Mouse (Mus musculus) brown adipose tissue, adult 24 weeks (tissue): Measurements from ENCODE around the gene Vps8. TPM values are rescaled to one million over a fixed set of nuclear protein-coding genes. Genes with fewer than 3 reads are reported as not detected.

Experiments used
- H3K27ac ChIP-seq: fragments of 200-500 bp; replicated peaks from 2 replicates; pipeline ENCODE4 v1.5.1; 2012; ENCODE audit warnings: low read depth, mild to moderate bottlenecking, low read length
- H3K4me1 ChIP-seq: fragments of 200-500 bp; 2 replicates; pipeline ENCODE4 v1.6.1; 2012; ENCODE audit warnings: low read length, mixed read lengths; ENCODE audit not compliant: control insufficient read depth, insufficient read depth, insufficient read length
- H3K4me3 ChIP-seq: fragments of 200-500 bp; 2 replicates; pipeline ENCODE4 v1.5.1; 2012; ENCODE audit warnings: low read depth, mild to moderate bottlenecking, low read length, moderate library complexity; ENCODE audit not compliant: insufficient read depth
- polyA plus RNA-seq: library from polyadenylated mRNA; stranded (reverse); fragments of >200 nt; gene quantifications from 2 replicates; pipeline ENCODE4 v1.2.4, GENCODE M21; 2012; ENCODE audit not compliant: missing spikeins, insufficient read depth, insufficient read length

Vps8 gene
- polyA plus RNA-seq, 1 experiment = 17.8 TPM

DNA sequence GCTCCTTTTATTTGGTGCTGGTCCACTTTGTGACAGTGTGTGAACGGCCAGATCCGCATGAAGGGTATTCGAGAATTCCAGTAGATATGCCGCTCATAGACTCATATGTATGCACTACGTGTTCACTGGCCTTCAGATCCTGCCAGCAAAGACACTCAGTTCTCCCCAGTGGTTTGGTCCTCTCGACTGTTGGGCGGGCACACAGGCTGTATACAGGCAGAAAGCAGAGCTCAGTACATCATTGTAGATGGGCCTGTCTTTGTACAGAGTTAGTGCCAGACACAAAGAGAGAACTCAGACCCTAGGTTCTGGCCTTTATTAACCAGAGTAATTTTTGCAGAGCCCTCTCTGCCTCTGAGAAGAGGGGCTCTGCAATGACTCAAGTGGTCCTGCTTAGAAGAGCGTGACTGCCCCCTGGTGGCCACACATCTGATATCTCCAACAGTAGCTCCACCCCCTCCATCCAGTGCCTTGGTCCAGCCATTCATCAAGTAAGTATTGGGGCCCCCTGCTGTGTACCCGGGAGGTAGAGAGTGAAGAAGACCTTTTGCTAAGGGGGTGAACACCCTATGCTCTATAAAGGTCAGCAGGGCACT is 30.3 kb upstream of the Vps8 start:
- Histone ChIP-seq H3K4me1 (peaks cover 2% of the 10 kb centered on the region; the same call in 1 of the 2 replicates), H3K4me3 (no peak overlapping the region), H3K27ac (no peak overlapping the region)

GRCm38 (mm10) chr16:21395546-21395945 is 27.4 kb upstream of the Vps8 start:
- Histone ChIP-seq H3K4me1 (peaks cover 2% of the 10 kb centered on the region; the same call in 1 of the 2 replicates), H3K4me3 (no peak overlapping the region), H3K27ac (no peak overlapping the region)

DNA sequence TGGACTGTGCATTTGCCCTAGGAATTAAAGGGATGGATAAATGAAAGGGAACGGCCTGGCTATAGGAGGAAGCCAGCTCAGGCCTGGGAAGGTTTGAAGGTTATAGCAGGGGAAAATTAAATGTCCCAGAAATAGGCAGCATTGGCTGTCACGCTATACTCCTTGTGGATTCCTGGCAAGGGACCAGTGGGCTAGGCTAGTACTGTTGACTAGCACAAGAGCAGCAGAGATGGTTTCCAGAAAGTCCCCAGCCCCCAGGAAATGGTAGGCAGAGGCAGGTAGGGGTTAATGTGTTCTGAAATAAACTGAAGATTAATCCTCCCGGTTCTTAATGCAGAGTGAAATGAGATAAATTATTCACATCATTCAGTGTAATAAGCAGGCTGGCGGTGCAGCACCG is 25.2 kb upstream of the Vps8 start:
- no peak overlapping the region for H3K27ac ChIP-seq

GRCm38 (mm10) chr16:21398345-21399051 is 24.4 kb upstream of the Vps8 start:
- no peak overlapping the region for H3K27ac ChIP-seq
- H3K4me3 ChIP-seq = no peak overlapping the region
- H3K4me1 ChIP-seq = peaks cover 2% of the 10 kb centered on the region

More for the DNA sequence above, 25.2 kb upstream of the Vps8 start:
- peaks cover 2% of the 10 kb centered on the region for H3K4me1 ChIP-seq
- no peak overlapping the region for H3K4me3 ChIP-seq

- no peak overlapping the region for H3K4me3 ChIP-seq
- H3K4me1 ChIP-seq = peaks cover 2% of the 10 kb centered on the region
- H3K27ac ChIP-seq = no peak overlapping the region
Measured at GRCm38 (mm10) chr16:21399942-21400341, 23.0 kb upstream of the Vps8 start.

GRCm38 (mm10) chr16:21402068-21402467 is 20.9 kb upstream of the Vps8 start:
- no peak overlapping the region for H3K4me3 ChIP-seq
- no peak overlapping the region for H3K27ac ChIP-seq
- peaks cover 2% of the 10 kb centered on the region for H3K4me1 ChIP-seq

GRCm38 (mm10) chr16:21403402-21403801 is 19.5 kb upstream of the Vps8 start:
- H3K4me1 ChIP-seq = no peaks in the 10 kb centered on the region; the same call in 1 of the 2 replicates
- no peak overlapping the region for H3K27ac ChIP-seq
- H3K4me3 ChIP-seq = no peak overlapping the region

GRCm38 (mm10) chr16:21404631-21405030 is 18.3 kb upstream of the Vps8 start:
- H3K4me1 ChIP-seq = no peaks in the 10 kb centered on the region; the same call in 1 of the 2 replicates
- H3K27ac ChIP-seq = no peak overlapping the region
- H3K4me3 ChIP-seq = no peak overlapping the region

DNA sequence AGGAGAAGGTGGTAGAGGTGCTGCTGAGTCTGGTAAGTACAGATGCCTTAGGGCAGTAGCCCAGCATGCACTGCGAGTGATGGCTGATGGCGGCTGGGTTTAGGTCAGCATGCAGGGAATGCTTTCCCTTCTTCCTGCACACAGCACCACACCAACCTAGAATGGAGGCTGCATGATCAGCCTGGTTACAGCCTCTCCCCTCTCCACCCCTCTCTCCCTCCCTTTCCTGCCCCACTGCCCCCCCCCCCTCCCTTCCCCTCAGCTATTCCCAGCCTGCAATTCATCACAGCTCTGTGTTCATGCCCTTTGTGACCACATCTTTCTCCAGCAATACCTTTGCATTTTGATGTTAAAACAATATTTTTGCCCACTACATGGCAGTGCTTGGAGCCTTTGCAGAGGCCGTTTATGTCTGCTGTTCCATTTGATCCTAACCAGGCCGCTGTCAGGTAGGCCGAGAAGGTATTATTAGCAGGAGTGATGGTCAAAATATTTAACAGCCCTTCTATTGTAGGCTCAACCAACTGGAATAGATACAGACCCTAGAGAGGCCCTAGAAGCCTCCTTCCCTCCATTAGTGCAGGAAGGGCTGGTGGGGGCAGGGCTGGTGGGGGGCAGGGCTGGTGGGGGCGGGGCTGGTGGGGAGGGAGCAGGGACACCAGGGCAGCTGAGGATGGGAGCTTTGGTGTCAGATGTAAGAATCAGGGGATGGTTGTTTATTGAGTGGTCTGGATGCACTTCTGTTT is 17.5 kb upstream of the Vps8 start:
- H3K4me1 ChIP-seq = no peaks in the 10 kb centered on the region; the same call in 1 of the 2 replicates
- no peak overlapping the region for H3K27ac ChIP-seq
- H3K4me3 ChIP-seq = no peak overlapping the region

GRCm38 (mm10) chr16:21406136-21406535 is 16.8 kb upstream of the Vps8 start:
- Histone ChIP-seq H3K4me3 (no peak overlapping the region), H3K27ac (no peak overlapping the region), H3K4me1 (no peaks in the 10 kb centered on the region; the same call in 1 of the 2 replicates)

DNA sequence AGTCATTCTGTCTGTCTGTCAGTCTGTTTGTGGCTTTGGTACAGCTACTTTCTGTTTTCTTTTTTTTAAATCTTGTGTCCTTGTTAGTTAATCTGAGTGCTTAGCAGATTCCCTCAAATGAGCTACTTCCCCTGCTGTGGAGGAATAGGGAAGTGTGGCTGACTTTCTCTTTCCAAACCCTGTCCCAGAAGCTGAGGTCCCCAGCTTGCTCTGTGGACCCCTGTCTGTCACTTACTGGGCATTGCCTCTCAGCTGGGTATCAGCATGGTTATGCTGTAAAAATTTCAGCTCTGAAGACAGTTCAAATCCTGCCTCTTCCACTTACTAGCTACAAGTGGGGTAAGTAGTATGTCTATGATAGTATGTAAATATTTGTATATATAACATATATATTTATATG is 11.1 kb upstream of the Vps8 start:
- H3K27ac ChIP-seq = peak overlapping the region; percentile 65

GRCm38 (mm10) chr16:21412593-21413047 is 10.3 kb upstream of the Vps8 start:
- H3K27ac ChIP-seq = no peak overlapping the region
- no peak overlapping the region for H3K4me3 ChIP-seq
- no peaks in the 10 kb centered on the region for H3K4me1 ChIP-seq

More for the DNA sequence above, 11.1 kb upstream of the Vps8 start:
- Histone ChIP-seq H3K4me1 (no peaks in the 10 kb centered on the region), H3K4me3 (no peak overlapping the region)

- H3K27ac ChIP-seq = no peak overlapping the region
- H3K4me3 ChIP-seq = no peak overlapping the region
- no peaks in the 10 kb centered on the region for H3K4me1 ChIP-seq
Measured at GRCm38 (mm10) chr16:21413819-21414218, 9.1 kb upstream of the Vps8 start.

GRCm38 (mm10) chr16:21415128-21415527 is 7.8 kb upstream of the Vps8 start:
- Histone ChIP-seq H3K4me3 (no peak overlapping the region), H3K4me1 (no peaks in the 10 kb centered on the region), H3K27ac (no peak overlapping the region)

GRCm38 (mm10) chr16:21418012-21418411 is 4.9 kb upstream of the Vps8 start:
- H3K4me1 ChIP-seq = no peaks in the 10 kb centered on the region
- H3K4me3 ChIP-seq = no peak overlapping the region
- H3K27ac ChIP-seq = no peak overlapping the region
